Mouse (Mus musculus): Measurements from ENCODE around the gene Vrk1. TPM values are rescaled to one million over a fixed set of nuclear protein-coding genes. Genes with fewer than 3 reads are reported as not detected.

Gene Vrk1
- polyA plus RNA-seq, 1 experiment from 2014 or later, result 98.0 TPM

DNA sequence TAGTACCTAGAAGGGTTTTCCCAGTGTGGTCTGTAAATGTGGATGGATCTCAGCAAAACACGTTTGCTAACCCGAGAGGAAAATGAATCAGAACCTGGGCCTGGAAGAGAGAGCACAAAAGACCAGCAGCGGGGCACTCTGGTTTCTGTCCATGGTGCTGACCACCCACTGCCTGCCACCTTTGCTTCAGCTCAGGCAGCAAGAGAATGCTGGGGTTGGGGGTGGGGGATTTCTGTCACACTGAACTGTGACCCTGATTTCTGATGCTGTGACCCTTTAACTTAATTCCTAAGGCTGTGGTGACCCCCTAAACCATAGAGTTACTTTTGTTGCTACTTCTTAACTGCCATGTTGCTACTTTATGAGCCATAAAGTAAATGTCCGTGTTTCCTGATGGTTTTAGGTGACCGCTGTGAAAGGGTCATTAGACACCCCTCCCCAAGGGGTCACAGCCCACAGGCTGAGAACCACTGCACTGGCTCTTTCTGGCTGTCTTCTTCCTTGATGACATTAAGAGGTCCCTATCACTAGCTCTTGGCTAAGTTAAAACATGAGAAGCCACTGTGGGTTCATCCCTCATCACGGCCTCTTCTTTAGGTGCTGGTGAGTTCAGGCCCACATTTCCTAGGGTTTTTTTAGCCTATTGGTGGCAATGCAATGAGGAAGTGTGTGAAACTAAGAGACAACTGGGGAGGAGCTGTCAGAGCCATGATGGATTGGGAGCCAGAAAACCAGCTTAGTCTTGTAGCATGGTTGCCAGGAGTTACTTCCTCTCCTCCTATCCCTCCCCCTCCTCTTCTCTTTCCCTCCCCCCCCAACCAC, 105.3 kb downstream of the Vrk1 start:
- no peaks in the 10 kb centered on the region for H3K27me3 ChIP-seq (ENCODE audit: control insufficient read depth, insufficient read depth, low read length)
- ATAC-seq (ENCODE audit: low FRiP score), result no peak
- H3K36me3 ChIP-seq (ENCODE audit: control insufficient read depth, insufficient read depth, low read length), result no peaks in the 10 kb centered on the region
- H3K9ac ChIP-seq (ENCODE audit: low read length), result no peak overlapping the region
- peaks cover 4% of the 10 kb centered on the region; the same call in 1 of the 2 replicates for H3K4me1 ChIP-seq (ENCODE audit: control insufficient read depth, insufficient read depth, low read length)
- H3K4me2 ChIP-seq, result no peak overlapping the region
- 38% methylated on average over 6 of the region's 6 CpGs for WGBS
- H3K4me3 ChIP-seq (ENCODE audit: low read depth, low read length), result no peak overlapping the region
- no peaks in the 10 kb centered on the region for H3K9me3 ChIP-seq (ENCODE audit: control insufficient read depth, low read length)
- DNase-seq (ENCODE audit: low spot score, missing footprints), result peak; percentile 92
- no peak overlapping the region for H3K27ac ChIP-seq (ENCODE audit: low read depth, low read length)

GRCm38 (mm10) chr12:106115892-106116206, 105.8 kb downstream of the Vrk1 start:
- Histone ChIP-seq H3K4me1 (ENCODE audit: control insufficient read depth, insufficient read depth, low read length) (peaks cover 4% of the 10 kb centered on the region; the same call in 1 of the 2 replicates), H3K9me3 (ENCODE audit: control insufficient read depth, low read length) (no peaks in the 10 kb centered on the region), H3K36me3 (ENCODE audit: control insufficient read depth, insufficient read depth, low read length) (no peaks in the 10 kb centered on the region), H3K4me3 (ENCODE audit: low read depth, low read length) (no peak overlapping the region), H3K9ac (ENCODE audit: low read length) (no peak overlapping the region), H3K4me2 (no peak overlapping the region), H3K27me3 (ENCODE audit: control insufficient read depth, insufficient read depth, low read length) (no peaks in the 10 kb centered on the region), H3K27ac (ENCODE audit: low read depth, low read length) (no peak overlapping the region)
- no peak for DNase-seq (ENCODE audit: low spot score, missing footprints)
- ATAC-seq (ENCODE audit: low FRiP score), result no peak
- WGBS, result 76% methylated on average over 5 of the region's 5 CpGs

DNA sequence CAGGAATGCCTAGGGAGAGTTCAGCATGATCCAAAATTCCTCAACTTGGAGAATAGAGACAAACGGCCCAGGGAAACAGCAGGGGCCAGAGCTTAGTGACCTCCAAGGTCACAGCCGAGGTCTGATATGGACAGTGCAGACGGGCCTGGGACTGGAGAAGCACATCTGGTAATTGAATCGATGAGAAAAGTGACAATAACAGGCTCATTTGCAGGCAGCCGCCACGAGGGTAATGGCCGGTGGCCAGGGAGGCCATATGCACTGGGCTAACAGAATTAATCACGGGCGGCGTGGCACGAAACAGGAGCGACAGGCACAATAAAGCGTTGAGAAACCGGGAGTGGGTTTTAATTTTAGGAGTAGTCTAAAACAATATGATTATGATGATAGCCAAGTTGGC, 113.2 kb downstream of the Vrk1 start:
- Histone ChIP-seq H3K4me1 (ENCODE audit: control insufficient read depth, insufficient read depth, low read length) (peaks cover 4% of the 10 kb centered on the region), H3K9ac (ENCODE audit: low read length) (no peak overlapping the region), H3K27me3 (ENCODE audit: control insufficient read depth, insufficient read depth, low read length) (no peaks in the 10 kb centered on the region), H3K4me2 (no peak overlapping the region), H3K9me3 (ENCODE audit: control insufficient read depth, low read length) (no peaks in the 10 kb centered on the region), H3K27ac (ENCODE audit: low read depth, low read length) (no peak overlapping the region), H3K36me3 (ENCODE audit: control insufficient read depth, insufficient read depth, low read length) (no peaks in the 10 kb centered on the region), H3K4me3 (ENCODE audit: low read depth, low read length) (no peak overlapping the region)
- DNase-seq (ENCODE audit: low spot score, missing footprints) (no peak), ATAC-seq (ENCODE audit: low FRiP score) (no peak; the same call in 1 of the 2 replicates)
- WGBS, result 50% methylated on average over 14 of the region's 14 CpGs

GRCm38 (mm10) chr12:106124581-106124980, 114.6 kb downstream of the Vrk1 start:
- Histone ChIP-seq H3K9ac (ENCODE audit: low read length) (no peak overlapping the region), H3K4me3 (ENCODE audit: low read depth, low read length) (no peak overlapping the region), H3K4me1 (ENCODE audit: control insufficient read depth, insufficient read depth, low read length) (peaks cover 4% of the 10 kb centered on the region), H3K27me3 (ENCODE audit: control insufficient read depth, insufficient read depth, low read length) (no peaks in the 10 kb centered on the region), H3K27ac (ENCODE audit: low read depth, low read length) (no peak overlapping the region), H3K9me3 (ENCODE audit: control insufficient read depth, low read length) (no peaks in the 10 kb centered on the region), H3K4me2 (no peak overlapping the region), H3K36me3 (ENCODE audit: control insufficient read depth, insufficient read depth, low read length) (no peaks in the 10 kb centered on the region)
- WGBS, result 92% methylated on average over 3 of the region's 3 CpGs
- DNase-seq (ENCODE audit: low spot score, missing footprints), result no peak
- no peak for ATAC-seq (ENCODE audit: low FRiP score)

Other genes with a start within 250 kb of the Vrk1 start
- 253 and 285 TPM in 2 replicates for gene Papola, start 225.5 kb upstream of the Vrk1 start, polyA plus RNA-seq (2014; fragmentation: Nextera tagmentation; extraction: Ambion mirVana)

Measured in midbrain, embryonic 11.5 days (tissue).